Comparison of ENCODE assay signal across 20 mouse cellular contexts in genomic region chr3:120175632-120176031, GRCm38 (mm10).
A peak's percentile ranks its signal among the peaks of the same experiment; 100 is the strongest.
DNase-seq lines count a peak whose midpoint lies in the region; ATAC-seq and TF ChIP-seq lines count a peak whose summit lies in the region.
"Had no signal": no experiment of that assay in that cellular context is flagged by ENCODE, and none has a peak within 500 bp of the region (broad histone marks: within the 10 kb centered on the region; RNA-seq: fewer than 3 reads in every experiment).

No protein-coding gene starts in this region.

- H3K4me1 ChIP-seq in kidney, postnatal 0 days (replicated peaks; ENCODE audit: insufficient read depth, low read length), result no peaks in the 10 kb centered on the region
- H3K4me1 ChIP-seq in stomach, embryonic 16.5 days (ENCODE audit: control insufficient read depth, insufficient read depth, low read length), result peaks cover 4% of the 10 kb centered on the region; the same call in 1 of the 2 replicates
- H3K4me1 ChIP-seq in stomach, postnatal 0 days (replicated peaks; ENCODE audit: control insufficient read depth, insufficient read depth), result no peaks in the 10 kb centered on the region
- H3K4me1 ChIP-seq: forebrain, embryonic 12.5 days had no signal

- WGBS in kidney, postnatal 0 days, result 56% methylated on average over 2 of the region's 2 CpGs
- WGBS in stomach, embryonic 16.5 days, result 34% methylated on average over 2 of the region's 2 CpGs
- 16% methylated on average over 2 of the region's 2 CpGs for WGBS in stomach, postnatal 0 days

- H3K27me3 ChIP-seq in kidney, postnatal 0 days (ENCODE audit: insufficient read depth, low read length), result no peaks in the 10 kb centered on the region
- no peaks in the 10 kb centered on the region for H3K27me3 ChIP-seq in stomach, embryonic 16.5 days (ENCODE audit: control insufficient read depth, insufficient read depth, low read length)
- no peaks in the 10 kb centered on the region for H3K27me3 ChIP-seq in stomach, postnatal 0 days (ENCODE audit: control insufficient read depth, insufficient read depth, low read length)
- H3K27me3 ChIP-seq: forebrain, embryonic 12.5 days had no signal

- intact Hi-C loops in left cerebral cortex, postnatal 10 days (cut with DNase I), result no loop called here

- ATAC-seq in kidney, postnatal 0 days (replicated peaks; ENCODE audit: low FRiP score, low read depth), result no peak
- no peak for ATAC-seq in stomach, embryonic 16.5 days (ENCODE audit: insufficient read depth, low FRiP score)
- no peak for ATAC-seq in stomach, postnatal 0 days (ENCODE audit: low FRiP score, low TSS enrichment)
- ATAC-seq: hindbrain, postnatal 0 days had no signal

- no peak overlapping the region for H3K9ac ChIP-seq in kidney, postnatal 0 days (ENCODE audit: low read depth, low read length)
- H3K9ac ChIP-seq in stomach, embryonic 16.5 days (ENCODE audit: low read length), result no peak overlapping the region
- H3K9ac ChIP-seq in stomach, postnatal 0 days (ENCODE audit: low read length), result no peak overlapping the region
- H3K9ac ChIP-seq: forebrain, embryonic 12.5 days had no signal

- H3K4me3 ChIP-seq in kidney, postnatal 0 days (replicated peaks; ENCODE audit: low read depth, low read length), result no peak overlapping the region
- no peak overlapping the region for H3K4me3 ChIP-seq in stomach, embryonic 16.5 days (replicated peaks; ENCODE audit: low read length)
- no peak overlapping the region for H3K4me3 ChIP-seq in stomach, postnatal 0 days (ENCODE audit: low read depth, low read length)
- H3K4me3 ChIP-seq: forebrain, embryonic 12.5 days; gastrocnemius, adult 2 months had no signal

- H3K27ac ChIP-seq in kidney, postnatal 0 days, result no peak overlapping the region
- H3K27ac ChIP-seq in stomach, embryonic 16.5 days (ENCODE audit: low read length), result peak overlapping the region; percentile 29; the same call in 1 of the 2 replicates
- H3K27ac ChIP-seq in stomach, postnatal 0 days (replicated peaks), result no peak overlapping the region
- H3K27ac ChIP-seq: forebrain, embryonic 12.5 days; gastrocnemius, adult 2 months; hindbrain, postnatal 0 days had no signal

- H3K9me3 ChIP-seq in kidney, postnatal 0 days (replicated peaks; ENCODE audit: low read length), result no peaks in the 10 kb centered on the region
- no peaks in the 10 kb centered on the region for H3K9me3 ChIP-seq in stomach, embryonic 16.5 days (replicated peaks; ENCODE audit: control insufficient read depth, low read length)
- no peaks in the 10 kb centered on the region for H3K9me3 ChIP-seq in stomach, postnatal 0 days (ENCODE audit: control insufficient read depth, low read length)
- H3K9me3 ChIP-seq: forebrain, embryonic 12.5 days had no signal

- no peak overlapping the region for H3K4me2 ChIP-seq in kidney, postnatal 0 days (ENCODE audit: low read length)
- no peak overlapping the region for H3K4me2 ChIP-seq in stomach, embryonic 16.5 days (ENCODE audit: low read depth, low read length)
- no peak overlapping the region for H3K4me2 ChIP-seq in stomach, postnatal 0 days (replicated peaks; ENCODE audit: low read depth)
- H3K4me2 ChIP-seq: forebrain, embryonic 12.5 days; midbrain, embryonic 11.5 days had no signal

- TF ChIP-seq EP300 in stomach, postnatal 0 days (optimal IDR thresholded peaks at IDR 0.05), result no peak

- TF ChIP-seq CTCF in kidney, postnatal 0 days (IDR thresholded peaks at IDR 0.05; ENCODE audit: low read depth), result no peak
- no peak for TF ChIP-seq CTCF in stomach, postnatal 0 days (IDR thresholded peaks at IDR 0.05; ENCODE audit: low read depth)

- no peaks in the 10 kb centered on the region for H3K36me3 ChIP-seq in kidney, postnatal 0 days (ENCODE audit: insufficient read depth, low read length)
- no peaks in the 10 kb centered on the region for H3K36me3 ChIP-seq in stomach, embryonic 16.5 days (ENCODE audit: control insufficient read depth, insufficient read depth, low read length)
- no peaks in the 10 kb centered on the region for H3K36me3 ChIP-seq in stomach, postnatal 0 days (ENCODE audit: control insufficient read depth, insufficient read depth, low read length)
- H3K36me3 ChIP-seq: forebrain, embryonic 12.5 days had no signal

- peak; percentile 19 for DNase-seq in adrenal gland, adult 2 months
- no peak for DNase-seq in adrenal gland, postnatal 4 days (ENCODE audit: low spot score in 2 of 2)
- DNase-seq in kidney, postnatal 0 days (ENCODE audit: low spot score), result peak; percentile 22
- DNase-seq in kidney, postnatal 25 days, result no peak
- no peak for DNase-seq in stomach, postnatal 0 days (ENCODE audit: low spot score)
- DNase-seq in telencephalon, adult 2 months (ENCODE audit: low read depth, low spot score), result peak; percentile 44
- DNase-seq in left cerebral cortex, postnatal 10 days (ENCODE audit: extremely low spot score in 1 of 2, low spot score in 2 of 2), result no peak
- DNase-seq: cerebellum, postnatal 25 days; gastrocnemius, adult 2 months; heart, postnatal 4 days; kidney, adult 18-20 months; kidney, postnatal 4 days; layer of hippocampus, postnatal 36 days; left cerebral cortex, postnatal 4 days; retina, postnatal 1 day; thymus, adult 18-20 months had no signal

Comparison
In these comparisons a context has a peak if more than half of its experiments do, and no peak if none do; other contexts are left out.
1. DNase-seq: peak in adrenal gland, adult 2 months (single experiment), kidney, postnatal 0 days (single experiment) and telencephalon, adult 2 months (single experiment); none in adrenal gland, postnatal 4 days (0 of 2), kidney, postnatal 25 days (0 of 2), stomach, postnatal 0 days (single experiment) and left cerebral cortex, postnatal 10 days (0 of 2).